Mouse (Mus musculus) kidney, postnatal 25 days (tissue): ENCODE measurements around the gene Lrrk1.

Source experiments
- DNase-seq, 2 experiments: peaks; one replicate each; pipeline ENCODE4 v3.0.0; 2021; ENCODE audit warnings: mixed read lengths in 2 of 2

Gene Lrrk1

DNA sequence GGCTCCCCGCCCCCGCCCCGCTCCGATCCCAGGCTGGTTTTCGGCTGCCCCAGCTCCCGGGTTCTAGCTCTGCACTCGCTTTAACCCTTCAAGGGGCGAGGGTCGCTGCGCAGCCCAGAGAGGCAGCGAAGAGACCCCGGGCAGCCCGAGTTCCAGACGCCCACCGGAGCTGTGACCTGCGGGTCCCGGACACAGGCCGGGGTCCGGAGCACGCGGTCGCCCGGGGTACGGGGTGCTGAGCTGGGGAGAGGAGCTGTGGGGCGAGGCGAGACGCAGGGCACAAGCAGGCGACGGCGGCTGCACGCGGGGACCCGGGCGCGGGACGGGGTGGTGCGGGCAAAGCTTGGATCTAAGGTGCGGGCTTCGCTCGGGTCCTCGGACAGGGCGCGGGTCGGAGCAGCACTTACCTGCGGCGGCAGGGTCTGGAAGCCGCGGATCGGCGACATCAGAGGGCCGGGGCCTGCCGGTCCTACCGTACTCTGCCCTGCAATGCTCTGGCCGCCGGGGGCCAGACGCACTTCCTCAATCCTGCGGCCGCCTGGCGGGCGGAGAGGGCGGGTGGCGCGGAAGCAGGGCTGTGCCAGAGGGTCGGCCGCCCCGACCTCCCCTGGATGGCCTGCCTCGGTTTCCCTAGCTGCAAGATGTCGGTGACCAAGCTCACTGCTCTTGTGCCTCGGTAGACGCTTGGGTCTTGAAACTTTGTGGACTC lies at the start of gene Lrrk1:
TSS of gene Lrrk1 (minus strand) at position 538 of the 709 bp plus-strand sequence.
- DNase-seq, result peak; percentile 66 to 81

DNA sequence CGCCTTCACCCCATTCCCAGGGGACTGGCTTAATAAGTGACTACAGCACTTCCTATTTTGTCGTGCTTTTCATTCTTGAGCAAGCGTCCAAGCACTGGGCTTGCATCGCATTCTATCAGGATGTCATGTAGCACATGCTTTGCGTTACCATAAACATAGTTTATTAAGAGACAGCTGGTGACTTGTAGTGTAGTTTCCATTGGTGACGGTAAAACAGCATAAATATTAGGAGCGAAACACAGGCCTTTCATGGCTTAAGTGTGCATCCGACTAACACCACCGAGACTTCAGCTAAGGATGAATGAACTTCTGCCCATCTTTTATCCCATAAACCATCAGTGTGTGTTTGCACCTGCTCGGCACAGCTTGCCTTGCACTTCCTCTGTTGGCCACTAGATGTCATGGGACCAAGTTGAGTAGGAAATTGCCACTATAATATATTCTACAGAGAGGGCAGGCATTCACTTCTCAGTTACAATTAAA lies 46.3 kb upstream of the Lrrk1 start:
- peak; percentile 69 to 80 for DNase-seq

DNA sequence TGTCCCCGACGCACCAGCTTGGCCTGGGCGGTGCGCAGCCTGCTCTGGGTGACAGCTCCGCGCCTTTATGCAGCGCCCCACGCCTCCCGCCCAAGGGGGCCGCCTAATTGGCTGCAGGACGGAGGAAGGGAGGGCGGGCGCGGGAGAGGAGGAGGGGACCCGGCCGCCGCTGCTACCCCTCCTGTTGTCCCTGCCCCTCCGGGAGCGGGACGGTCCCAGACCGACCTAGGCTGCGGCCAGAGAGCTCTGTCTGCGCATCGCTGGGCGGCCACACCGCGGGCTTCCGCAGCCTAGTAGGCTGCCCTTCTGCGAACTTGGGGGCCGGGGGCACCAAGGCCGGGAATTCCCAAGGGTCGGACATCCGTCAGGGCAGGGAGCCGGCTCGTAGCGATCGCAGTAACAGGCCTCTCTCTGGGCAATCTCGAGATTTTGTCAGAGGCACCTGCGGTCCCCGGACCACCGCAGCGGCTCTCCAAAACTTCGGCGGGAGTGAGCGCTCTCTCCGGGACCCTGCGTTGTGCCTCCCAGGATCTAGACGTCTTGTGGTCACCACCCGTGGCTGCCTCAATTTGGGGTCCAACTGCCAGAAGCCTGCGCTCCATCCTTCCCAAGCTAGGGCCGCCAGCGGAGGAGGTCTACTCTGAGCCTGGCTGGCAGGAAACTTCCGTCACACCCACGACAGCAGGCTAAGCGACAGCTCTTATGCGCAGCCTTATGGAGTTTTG lies 39.4 kb upstream of the Lrrk1 start, which contains the start of gene Aldh1a3:
TSS of gene Aldh1a3 (minus strand) at position 81 of the 725 bp plus-strand sequence.
- DNase-seq, result peak; percentile 49 to 76

DNA sequence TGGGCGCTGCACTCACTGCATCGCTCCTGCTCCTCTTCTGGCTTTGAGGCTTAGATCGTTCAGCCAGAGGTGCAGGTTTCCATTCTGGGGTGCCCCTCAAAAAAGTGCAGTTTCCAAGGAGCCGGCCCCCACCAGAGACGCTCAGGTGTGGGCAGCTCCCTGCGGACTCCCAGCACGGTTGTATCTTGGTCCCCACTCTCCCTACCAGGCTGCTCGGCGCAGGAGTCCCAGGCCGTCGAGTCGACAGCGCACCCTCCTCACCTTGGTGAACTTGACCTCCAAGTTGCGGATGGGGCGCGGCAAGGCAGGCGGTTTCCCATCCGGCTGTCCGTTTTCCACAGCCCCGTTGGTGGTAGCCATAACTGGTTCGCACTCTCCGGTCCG lies 38.9 kb upstream of the Lrrk1 start:
- no peak for DNase-seq

DNA sequence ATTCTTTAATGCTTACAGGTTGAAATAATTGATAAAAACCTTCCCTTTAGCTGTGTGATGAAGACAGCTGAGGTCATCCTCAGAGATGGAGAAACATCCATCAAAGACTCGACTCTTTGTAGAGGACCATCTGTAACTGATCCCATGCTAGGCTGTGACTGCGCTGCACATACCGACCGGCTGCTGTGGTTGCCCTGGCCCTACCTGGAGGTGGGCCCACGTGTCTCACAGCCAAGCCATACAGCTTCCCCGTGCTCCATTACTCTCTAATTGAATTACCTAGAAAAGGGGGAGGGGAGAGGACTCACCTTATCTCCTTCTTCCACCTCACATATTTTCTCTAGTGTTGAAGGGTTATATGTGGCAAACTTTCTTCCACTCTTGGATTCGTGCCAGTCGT lies 33.8 kb upstream of the Lrrk1 start:
- DNase-seq, result no peak

DNA sequence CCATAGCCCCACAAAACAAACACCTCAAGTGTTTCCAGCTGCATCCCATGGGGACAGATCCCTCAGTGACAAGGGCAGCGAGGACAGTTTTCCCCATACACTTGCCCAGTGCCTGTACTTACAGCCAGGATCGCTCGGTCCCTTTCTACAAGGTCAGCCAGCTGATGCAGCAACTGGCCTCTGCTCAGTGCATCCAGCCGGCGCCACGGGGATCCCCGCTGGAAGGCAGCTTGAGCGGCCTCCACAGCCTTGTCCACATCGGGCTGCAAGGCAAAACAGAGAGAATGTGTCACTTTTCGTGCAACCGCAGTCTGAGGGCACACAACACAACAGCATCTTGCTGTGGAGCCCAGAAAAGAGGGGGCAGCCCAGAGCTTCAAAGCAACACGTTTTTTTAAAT lies 30.8 kb upstream of the Lrrk1 start:
- no peak for DNase-seq

DNA sequence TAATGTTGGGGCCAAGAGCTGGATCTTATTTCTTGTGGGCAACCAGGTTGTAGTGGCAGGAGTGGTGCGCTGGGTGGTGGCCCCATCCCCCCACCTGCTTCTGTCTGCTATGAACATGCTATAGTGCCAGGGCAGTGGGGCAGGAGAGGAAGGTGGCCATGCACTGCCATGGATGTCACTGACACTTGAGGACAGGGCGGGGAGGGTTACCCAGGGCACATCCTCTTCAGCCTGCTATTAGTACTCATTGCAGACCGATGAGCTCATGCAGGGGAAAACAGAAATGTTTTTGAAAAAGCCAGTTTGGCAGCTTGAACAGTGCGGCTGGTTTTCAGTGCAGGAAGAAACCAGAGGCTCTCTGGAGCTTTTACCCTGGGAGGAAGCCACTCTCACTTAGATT lies 28.7 kb upstream of the Lrrk1 start:
- peak; percentile 3 to 40 for DNase-seq

DNA sequence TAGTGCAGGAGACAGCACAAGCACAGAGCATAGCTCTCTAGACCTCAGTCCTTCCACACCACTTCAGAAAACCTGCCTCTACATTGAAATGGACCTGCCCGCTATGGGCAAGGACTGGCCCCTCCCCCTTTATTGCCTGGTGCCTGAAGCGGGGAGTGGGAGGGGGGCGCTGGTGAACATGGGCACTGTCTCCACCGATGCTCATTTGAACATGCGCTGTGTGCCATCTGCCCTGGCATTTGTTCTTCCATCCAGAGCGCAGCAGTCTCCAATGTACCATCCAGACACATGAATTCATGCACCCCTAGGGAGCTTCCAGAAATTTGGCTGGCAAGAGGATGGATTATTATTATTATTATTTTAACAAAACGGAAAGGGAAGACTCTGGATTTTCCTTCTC lies 24.9 kb upstream of the Lrrk1 start:
- DNase-seq, result no peak

DNA sequence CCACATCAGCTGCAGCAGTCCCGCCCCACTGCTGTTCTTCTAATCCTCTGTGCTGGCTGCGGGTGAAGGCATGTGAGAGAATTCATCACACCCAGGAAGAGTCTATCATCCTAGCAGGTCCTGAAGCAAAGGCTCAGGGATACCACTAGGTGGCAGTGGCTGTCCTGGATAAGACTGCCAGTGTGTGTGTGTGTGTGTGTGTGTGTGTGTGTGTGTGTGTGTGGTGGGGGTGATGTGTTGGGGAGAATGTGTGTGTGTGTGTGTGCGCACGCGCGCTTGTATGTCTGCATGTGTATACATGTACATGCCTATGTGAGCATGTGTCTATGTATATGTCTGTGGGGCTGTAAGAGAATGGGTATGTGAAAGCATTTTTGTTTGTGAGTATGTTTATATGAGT lies 21.3 kb upstream of the Lrrk1 start:
- peak in 1 of 2 experiments; percentile 38 for DNase-seq

DNA sequence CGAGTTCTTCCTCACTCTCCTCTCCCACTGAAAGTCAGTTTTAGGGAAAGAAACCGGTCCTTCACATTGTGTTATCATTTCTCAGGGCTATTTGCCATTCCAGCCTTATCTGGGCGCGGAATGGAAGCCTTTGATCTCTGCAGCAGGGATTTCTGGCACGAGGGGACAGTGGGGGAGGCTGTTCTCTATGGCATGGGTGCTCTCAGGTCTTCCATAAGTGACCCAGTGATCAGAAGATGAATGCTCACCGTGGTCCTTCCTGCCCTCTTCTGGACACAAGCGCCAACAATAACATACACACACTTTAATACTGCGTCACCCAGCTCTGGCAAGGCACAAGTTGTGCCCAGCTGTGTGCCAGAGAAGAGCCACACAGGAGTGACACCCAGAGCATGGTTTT lies 18.8 kb upstream of the Lrrk1 start:
- DNase-seq, result no peak

DNA sequence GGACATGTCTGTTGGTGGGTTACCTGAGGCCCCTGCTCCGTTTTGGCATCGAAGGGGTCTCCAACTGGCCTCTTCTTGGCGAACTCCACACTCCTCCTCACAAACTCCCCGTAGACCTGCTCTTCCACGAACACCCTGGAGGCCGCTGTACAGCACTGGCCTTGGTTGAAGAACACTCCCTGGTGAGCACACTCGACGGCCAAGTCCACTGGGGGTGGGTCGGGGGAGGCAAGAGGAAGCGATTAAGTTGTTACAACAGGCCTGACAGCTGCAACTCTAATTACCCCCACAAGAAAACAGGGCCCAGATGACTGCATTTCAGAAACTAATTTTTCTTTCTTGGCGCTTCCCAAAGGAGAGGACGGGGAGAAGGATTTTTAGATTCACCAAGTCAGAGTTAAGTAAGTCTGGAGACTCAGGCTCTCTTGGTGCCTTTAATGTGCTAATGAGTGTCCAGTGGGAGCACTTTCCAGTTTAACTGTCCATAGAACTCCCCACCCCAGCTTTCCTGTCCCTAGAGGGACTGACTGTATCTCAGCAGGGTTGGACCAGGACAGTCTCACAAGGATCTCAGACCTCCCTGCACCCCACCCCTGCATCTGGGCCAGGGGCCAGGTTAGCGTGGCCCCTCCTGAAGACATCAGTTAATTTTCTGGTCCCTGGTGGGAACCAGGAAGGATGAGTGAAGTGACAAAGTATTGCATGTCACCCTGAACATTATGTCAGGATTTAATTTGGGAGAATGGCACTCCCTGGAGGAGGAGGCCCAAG lies 18.0 kb upstream of the Lrrk1 start:
- DNase-seq, result no peak

DNA sequence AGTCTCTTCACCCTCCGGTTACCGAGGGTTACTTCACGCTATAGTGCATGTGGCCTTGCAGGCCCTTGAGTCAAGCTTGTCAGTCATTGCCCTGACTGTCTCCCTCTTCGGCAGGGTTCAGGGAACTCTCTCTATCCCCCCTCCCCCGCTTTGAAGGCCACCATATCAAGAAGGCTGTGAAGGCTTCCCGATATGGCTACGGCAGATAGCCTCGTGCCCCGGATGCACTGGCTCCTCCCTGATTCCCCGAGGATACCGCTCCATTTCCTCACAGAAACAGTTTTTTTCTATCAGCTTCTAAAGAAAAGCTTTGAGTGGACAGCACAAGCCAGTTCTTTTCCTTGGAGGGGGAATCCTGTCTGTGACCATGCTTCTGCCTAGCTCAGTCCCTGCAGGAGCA lies 17.4 kb upstream of the Lrrk1 start:
- DNase-seq, result peak; percentile 26 to 56

DNA sequence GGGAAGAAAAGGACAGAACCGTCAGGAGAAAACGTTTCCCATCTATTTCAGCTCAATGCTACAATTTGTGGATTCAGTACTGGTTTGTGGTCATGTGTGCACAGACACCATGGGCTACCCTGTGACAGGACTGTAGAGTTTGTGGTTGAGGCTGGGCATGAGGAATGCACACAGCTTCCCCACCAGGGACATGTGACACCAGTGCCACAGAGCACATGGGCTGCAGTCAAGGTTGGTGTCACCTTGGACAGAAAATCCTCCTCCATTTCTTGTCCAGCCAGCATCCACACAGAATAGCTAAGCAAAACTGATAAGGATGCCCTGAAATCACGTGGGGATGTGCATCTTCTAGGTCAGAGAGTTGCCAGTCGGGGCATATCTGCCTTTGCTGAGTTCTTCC lies 16.7 kb upstream of the Lrrk1 start:
- DNase-seq, result no peak

DNA sequence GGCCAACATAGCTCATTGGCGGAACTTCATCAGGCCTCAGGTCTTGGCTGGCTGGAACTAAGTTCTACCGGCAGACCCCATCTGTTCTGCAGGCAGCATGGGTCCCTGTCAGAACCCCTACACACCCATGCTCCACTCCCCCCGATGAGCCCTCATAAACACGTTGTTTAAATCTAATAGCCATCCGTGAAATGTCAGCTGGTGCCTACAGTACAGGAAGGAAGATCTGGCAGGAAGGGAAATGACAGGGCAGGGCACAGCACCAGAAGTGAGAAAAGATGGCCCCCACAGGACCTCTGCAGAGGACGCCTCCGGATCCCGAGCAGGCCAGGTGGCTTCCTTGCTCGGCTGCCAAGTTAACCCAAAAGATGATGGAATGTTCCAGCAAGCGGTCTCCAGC lies 16.0 kb upstream of the Lrrk1 start:
- peak; percentile 34 to 65 for DNase-seq

DNA sequence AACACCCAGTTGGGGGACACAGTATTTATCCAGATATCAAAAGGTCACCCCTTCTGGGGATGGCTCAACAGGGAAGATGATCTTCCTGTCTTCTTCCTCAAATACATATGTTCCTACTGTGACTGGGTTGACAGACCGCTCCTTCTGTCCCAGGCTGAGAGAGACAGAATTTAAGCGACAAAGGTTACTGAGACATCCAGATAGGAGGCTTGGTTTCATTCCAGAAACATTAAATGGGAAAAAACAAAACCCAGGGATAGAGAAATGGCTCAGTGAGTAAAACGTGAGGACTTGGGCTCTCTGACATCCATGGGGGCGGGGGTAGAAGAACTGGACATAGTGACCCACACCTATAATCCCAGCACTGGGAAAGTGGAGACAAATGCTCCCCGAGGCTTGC lies 14.7 kb upstream of the Lrrk1 start:
- DNase-seq, result no peak

DNA sequence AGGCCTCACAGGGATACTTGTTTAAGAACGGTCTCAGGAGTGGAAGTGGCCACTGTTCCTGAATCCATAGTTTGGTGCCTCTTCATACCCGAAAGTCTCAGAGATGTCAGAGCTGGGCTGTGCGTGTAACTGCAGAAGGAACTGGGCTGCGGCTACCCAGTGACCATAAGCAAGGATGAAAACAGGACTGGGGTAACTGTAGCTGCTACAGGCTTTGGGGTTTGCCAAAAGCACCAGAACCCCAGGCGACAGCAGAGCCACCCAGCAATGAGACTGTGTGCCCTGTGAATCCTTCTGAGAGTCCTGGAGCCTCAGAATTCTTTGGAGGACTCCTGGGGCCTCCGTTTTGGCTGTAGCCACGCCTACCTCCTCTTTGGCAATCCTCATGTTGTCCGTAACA lies 13.5 kb upstream of the Lrrk1 start:
- no peak for DNase-seq

DNA sequence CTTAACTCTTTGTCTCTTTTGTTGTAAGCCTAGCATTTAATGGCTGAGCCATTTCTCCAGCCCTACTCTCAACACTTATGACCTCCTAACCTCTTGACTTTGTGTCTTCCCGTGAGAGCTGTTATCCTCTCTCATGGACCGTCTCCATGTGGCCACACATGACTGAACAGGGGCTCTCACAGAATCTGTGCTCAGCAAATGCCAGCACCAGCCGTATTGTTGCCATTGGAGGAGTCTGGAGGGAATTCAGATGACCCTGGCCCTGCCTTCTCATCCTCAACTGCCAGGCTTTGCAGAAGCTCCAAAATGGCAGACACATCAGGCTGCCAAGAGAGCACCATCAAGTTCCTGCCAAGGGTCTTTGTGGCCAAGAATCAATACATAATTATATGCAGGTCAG lies 9.1 kb upstream of the Lrrk1 start:
- DNase-seq, result peak; percentile 14 to 52

DNA sequence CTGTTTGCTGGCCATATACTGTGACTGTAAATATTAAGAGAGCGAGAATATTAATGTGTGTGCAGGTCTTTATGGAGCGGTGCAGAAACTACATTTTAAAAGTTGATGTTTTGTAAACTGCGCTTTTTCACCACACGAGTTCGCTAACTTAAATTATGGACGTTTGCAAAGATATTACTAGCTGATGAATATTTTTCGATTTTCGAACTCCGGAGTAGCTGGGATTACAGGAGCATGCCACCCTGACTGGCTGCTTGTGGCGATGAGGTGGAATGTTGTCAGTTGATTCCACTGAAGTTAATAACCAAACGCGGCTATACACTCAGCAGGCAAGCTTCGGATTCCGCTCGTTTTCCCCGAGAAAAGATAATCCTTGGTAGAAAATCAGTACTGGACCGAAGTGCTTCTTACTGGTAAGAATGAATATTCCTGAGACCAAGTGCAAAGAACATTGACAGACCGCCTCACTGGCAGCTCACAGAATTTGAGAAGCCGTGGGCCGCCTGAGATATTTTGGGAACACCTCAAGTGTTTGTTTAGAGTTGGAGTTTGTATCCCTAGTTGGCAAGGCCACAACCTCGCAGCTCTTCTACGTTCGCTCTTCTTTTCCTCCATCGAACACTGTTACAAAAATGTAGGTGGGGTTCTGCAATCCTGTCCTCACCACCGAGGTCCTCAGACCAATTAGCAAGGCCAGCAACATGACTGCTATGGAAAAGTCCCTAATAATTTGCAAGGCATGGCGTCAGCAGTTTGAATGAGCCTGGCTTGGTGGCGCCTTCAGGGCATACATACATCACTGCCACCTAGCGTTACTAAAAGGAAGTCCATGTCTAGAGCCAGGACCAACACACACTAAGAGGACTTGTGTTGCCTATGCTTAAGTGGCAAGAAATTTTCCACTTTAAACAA lies 727 bp upstream of the Lrrk1 start:
- DNase-seq, result peak; percentile 81 to 84

DNA sequence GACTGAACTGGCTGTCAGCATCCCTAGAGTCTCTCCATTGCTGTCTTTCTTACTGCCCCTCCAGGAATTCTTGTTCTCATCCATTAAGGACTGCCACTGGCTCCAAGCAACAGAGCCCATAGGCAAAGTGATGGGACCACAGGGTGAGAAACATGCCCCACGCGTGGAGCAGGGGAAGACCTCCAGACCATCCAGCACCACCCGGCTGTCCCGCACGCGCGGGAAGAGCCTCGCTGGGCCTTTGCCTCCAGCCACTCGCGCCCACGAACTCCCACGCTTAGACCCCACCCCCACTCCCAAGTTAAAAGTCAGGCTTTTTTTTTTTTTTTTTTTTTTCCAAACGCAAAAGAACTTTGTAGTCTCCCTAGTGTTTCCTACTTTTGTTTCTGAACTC lies 734 bp downstream of the Lrrk1 start:
- DNase-seq, result peak in 1 of 2 experiments; percentile 16

DNA sequence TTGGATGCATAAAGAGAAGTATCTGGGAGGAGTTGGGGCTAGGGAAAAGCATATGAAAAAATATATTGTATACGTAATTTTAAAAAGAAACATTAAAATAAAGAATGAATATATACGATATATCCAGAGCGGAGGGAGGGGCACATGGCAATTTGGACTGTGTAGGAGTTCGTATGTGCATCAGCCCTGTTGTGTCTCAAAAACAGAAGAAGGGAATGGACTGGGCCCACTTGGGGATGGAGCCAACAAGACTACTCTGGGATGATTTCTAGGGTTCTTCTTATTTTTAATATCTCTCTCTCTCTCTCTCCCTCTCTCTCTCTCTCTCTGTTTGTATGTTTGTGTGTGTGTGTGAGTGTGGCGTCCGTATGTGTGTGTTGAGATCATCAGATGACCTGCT lies 1.7 kb downstream of the Lrrk1 start:
- DNase-seq, result no peak

DNA sequence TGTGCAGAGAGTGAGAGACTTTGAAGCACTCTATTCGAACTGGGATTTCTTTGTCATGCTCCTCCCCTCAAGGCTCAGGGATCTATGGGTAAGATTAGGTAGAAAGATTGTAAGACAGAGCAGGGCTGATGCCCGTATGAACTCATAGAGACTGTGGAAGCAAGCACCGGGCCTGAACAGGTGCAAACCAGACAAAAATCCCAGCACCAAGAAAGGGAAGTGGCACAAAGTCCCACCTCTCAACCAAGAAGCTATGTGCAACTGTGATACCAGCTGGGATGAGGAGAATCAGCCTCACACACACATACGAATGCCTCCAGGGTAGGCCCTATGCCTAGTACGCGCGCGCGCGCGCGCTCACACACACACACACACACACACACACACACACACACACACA lies 2.3 kb downstream of the Lrrk1 start:
- DNase-seq, result no peak

DNA sequence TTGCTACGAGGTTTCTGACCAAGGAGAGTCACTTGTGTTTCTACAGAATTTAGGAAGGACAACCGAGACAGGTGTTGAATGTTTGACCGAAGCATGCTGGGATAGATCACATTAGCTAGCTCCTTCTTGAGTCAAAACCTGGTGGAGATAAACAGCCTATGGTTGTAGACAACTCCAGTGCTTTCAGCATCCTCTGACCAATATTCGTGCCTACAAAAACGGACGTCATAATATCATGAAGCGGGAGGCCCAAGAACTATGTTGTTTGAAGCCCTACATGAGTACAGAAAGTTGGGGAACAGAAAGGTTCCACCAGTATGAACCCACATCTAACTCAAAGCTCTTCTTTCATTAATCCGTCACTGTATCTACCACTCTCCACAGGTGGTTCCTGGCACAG lies 3.3 kb downstream of the Lrrk1 start:
- DNase-seq, result no peak
